Mouse (Mus musculus) midbrain, embryonic 11.5 days (tissue): ENCODE measurements around the gene Tex13c2. TPM values are rescaled to one million over a fixed set of nuclear protein-coding genes. Genes with fewer than 3 reads are reported as not detected.

Experiments used
- ATAC-seq: fragments of 200-750 bp; cut with Nextera tagmentation; 2 replicates; pipeline ENCODE4 v1.8.0; 2017; ENCODE audit warnings: moderate TSS enrichment, moderate library complexity; ENCODE audit not compliant: low FRiP score
- DNase-seq: peaks from one replicate; pipeline ENCODE4 v3.0.0; 2015; ENCODE audit warnings: low spot score; ENCODE audit errors: missing footprints
- H3K27ac ChIP-seq: fragments of 300-500 bp; sonication (generic); 2 replicates; pipeline ENCODE4 v1.5.1; 2014; ENCODE audit warnings: low read depth, low read length
- H3K27me3 ChIP-seq: fragments of 300-500 bp; sonication (generic); 2 replicates; pipeline ENCODE4 v1.6.1; 2014; ENCODE audit warnings: mild to moderate bottlenecking, low read length, moderate library complexity, mixed read lengths; ENCODE audit not compliant: control insufficient read depth, insufficient read depth
- H3K36me3 ChIP-seq: fragments of 300-500 bp; sonication (generic); 2 replicates; pipeline ENCODE4 v1.6.1; 2014; ENCODE audit warnings: mild to moderate bottlenecking, low read length, moderate library complexity, mixed read lengths; ENCODE audit not compliant: control insufficient read depth, insufficient read depth
- H3K4me1 ChIP-seq: fragments of 300-500 bp; sonication (generic); 2 replicates; pipeline ENCODE4 v1.6.1; 2014; ENCODE audit warnings: low read length; ENCODE audit not compliant: control insufficient read depth, insufficient read depth
- H3K4me2 ChIP-seq: fragments of 300-500 bp; sonication (generic); 2 replicates; pipeline ENCODE4 v1.6.1; 2014; ENCODE audit warnings: mild to moderate bottlenecking, moderate library complexity
- H3K4me3 ChIP-seq: fragments of 300-500 bp; sonication (generic); 2 replicates; pipeline ENCODE4 v1.5.1; 2014; ENCODE audit warnings: low read depth, low read length
- H3K9ac ChIP-seq: fragments of 300-500 bp; sonication (generic); 2 replicates; pipeline ENCODE4 v1.6.1; 2014; ENCODE audit warnings: low read length
- H3K9me3 ChIP-seq: fragments of 300-500 bp; sonication (generic); 2 replicates; pipeline ENCODE4 v1.6.1; 2016; ENCODE audit warnings: low read length; ENCODE audit not compliant: control insufficient read depth
- WGBS: fragments of 180-500 bp; shearing (Covaris S2); extraction: QIAGEN DNeasy Blood & Tissue Kit; methylation state at CpG from one replicate; pipeline ENCODE4 v1.1.7; 2014; 5-methylcytosine and 5-hydroxymethylcytosine counted together
- polyA plus RNA-seq: library from polyadenylated mRNA; unstranded; fragments of >200 nt; fragmentation: Nextera tagmentation; extraction: Ambion mirVana; gene quantifications from 2 replicates; pipeline ENCODE4 v1.2.1, GENCODE M21; 2014

The Tex13c2 gene
- not detected in 2 replicates for polyA plus RNA-seq

- no peak for ATAC-seq
- WGBS, result 91% methylated on average over 16 of the region's 16 CpGs
- no peaks in the 10 kb centered on the region for H3K27me3 ChIP-seq
These were observed at the start of gene Tex13c2 for GRCm38 (mm10) chrX:42489446-42489845. Gene Tex13c2 (plus strand): TSS chrX:42489691.

DNA sequence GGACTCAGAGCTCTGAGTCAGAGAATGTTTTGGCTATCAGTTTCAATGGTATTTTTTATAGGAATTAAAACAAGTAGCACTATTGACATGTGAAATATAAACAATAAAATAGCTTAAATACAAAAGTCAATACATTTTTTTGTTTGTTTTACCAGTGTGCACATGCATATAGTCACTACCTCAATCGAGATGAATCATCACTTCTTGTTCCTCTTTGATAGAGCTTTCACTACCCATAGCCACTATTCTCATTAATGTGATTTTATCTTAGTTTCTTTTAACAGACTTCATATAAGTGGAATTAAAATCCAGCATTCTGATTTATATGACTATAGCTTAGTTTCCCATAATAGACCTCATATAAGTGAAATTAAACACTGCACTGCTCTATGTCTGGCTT is 39.2 kb upstream of the Tex13c2 start:
- H3K9ac ChIP-seq, result no peak overlapping the region
- DNase-seq, result no peak
- no peak overlapping the region for H3K4me3 ChIP-seq
- no peak for ATAC-seq
- H3K27me3 ChIP-seq, result no peaks in the 10 kb centered on the region
- H3K9me3 ChIP-seq, result no peaks in the 10 kb centered on the region
- H3K36me3 ChIP-seq, result no peaks in the 10 kb centered on the region
- no peak overlapping the region for H3K4me2 ChIP-seq
- no peak overlapping the region for H3K27ac ChIP-seq
- WGBS, result 86% methylated on average over 1 of the region's 1 CpGs
- no peaks in the 10 kb centered on the region for H3K4me1 ChIP-seq

More at GRCm38 (mm10) chrX:42489446-42489845, at the start of gene Tex13c2:
- H3K9ac ChIP-seq, result no peak within 1 kb of the TSS
- no peak for DNase-seq
- H3K4me3 ChIP-seq, result no peak within 1 kb of the TSS
- peaks cover 4% of the 10 kb centered on the region; the same call in 1 of the 2 replicates for H3K9me3 ChIP-seq
- H3K27ac ChIP-seq, result no peak within 1 kb of the TSS
- no peak within 1 kb of the TSS for H3K4me2 ChIP-seq
- no peaks in the 10 kb centered on the region for H3K4me1 ChIP-seq
- no peaks in the 10 kb centered on the region for H3K36me3 ChIP-seq

DNA sequence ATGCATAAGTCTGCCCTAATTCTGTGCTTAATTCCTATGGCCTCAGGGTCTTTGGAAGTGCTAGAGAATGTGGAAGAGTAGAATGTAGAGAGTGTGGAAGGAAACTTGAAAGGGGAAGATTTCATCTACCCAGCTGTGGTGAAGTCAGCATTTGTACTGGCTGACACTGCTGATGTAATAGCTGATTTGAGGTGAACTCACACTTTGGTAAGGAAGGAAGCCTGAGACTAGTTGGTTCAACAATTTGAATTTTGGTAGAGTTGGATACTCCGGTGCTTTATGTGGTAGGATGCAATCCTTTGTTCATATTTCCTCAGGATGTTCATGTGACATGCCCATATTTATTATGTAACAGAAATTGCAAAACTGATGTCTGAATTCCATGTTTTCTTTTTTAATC is 36.5 kb upstream of the Tex13c2 start:
- Histone ChIP-seq H3K27me3 (no peaks in the 10 kb centered on the region), H3K9me3 (no peaks in the 10 kb centered on the region), H3K36me3 (no peaks in the 10 kb centered on the region), H3K27ac (no peak overlapping the region), H3K4me3 (no peak overlapping the region), H3K4me1 (no peaks in the 10 kb centered on the region), H3K4me2 (no peak overlapping the region), H3K9ac (no peak overlapping the region)
- 96% methylated on average over 1 of the region's 1 CpGs for WGBS
- DNase-seq (no peak), ATAC-seq (no peak)

DNA sequence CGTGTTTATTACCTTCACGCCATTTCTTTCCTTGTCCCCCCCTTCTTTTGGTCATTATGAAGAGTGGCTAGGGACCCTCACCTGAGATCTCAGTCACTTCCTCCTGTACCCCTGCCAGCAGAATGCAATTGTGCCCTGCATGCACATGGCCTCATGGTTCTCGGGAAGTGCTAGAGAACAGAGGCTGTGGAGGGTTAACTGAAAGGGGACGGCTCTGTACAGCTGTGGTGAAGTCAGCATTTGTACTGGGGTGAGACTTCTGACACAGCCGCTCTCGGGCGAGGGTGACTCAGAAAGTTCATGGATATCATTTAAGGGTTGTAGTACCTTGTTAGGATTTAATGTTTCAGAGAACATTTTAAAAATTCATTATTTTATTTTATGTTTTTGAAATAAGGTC is 35.0 kb upstream of the Tex13c2 start:
- Histone ChIP-seq H3K27ac (no peak overlapping the region), H3K9me3 (no peaks in the 10 kb centered on the region), H3K9ac (no peak overlapping the region), H3K4me3 (no peak overlapping the region), H3K36me3 (no peaks in the 10 kb centered on the region), H3K27me3 (no peaks in the 10 kb centered on the region), H3K4me1 (no peaks in the 10 kb centered on the region), H3K4me2 (no peak overlapping the region)
- DNase-seq, result no peak
- WGBS, result 73% methylated on average over 7 of the region's 7 CpGs
- no peak for ATAC-seq

DNA sequence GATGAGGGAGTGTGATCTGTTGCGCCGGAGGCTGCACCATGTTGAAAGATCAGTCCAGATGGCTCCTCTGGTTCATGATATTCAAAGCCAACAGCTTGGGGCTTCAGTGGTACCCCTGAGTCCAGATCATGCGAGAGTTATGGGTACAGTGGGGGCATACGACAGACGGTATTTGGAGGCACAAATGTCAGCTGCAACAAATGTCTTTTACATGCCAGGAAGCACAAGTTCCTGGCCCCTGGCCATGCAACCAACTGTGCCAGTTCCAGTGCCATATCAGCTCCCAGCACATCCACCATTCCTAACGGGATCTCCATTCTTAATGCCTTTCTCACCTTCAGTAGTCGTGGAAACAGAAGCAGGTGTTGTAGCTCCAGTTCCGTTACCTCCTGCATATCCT is 845 bp downstream of the Tex13c2 start:
- WGBS, result 94% methylated on average over 8 of the region's 8 CpGs

DNA sequence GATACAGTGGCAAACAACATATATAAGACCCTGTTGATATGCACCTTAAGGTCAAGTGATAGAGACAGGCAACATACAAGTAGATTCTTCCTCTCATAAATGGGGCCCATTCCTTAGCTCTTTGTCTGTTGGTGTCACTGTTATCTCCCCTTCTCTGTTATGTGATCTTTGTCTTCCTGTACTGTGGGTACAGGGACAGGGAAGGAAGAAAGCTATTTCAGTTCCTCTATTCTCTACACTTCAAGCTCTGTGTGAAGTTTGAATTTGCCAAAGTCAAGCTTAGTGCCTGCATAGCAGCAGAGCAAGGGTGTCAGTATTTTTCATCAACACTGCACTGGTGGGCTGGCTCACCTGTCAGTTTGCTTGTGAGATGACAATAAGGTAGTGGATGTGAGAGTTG is 11.0 kb downstream of the Tex13c2 start:
- Histone ChIP-seq H3K9ac (no peak overlapping the region), H3K36me3 (no peaks in the 10 kb centered on the region), H3K9me3 (no peaks in the 10 kb centered on the region), H3K27me3 (no peaks in the 10 kb centered on the region), H3K4me3 (no peak overlapping the region), H3K4me1 (no peaks in the 10 kb centered on the region), H3K4me2 (no peak overlapping the region), H3K27ac (no peak overlapping the region)
- ATAC-seq, result no peak
- no peak for DNase-seq

More for the DNA sequence above, 845 bp downstream of the Tex13c2 start:
- DNase-seq (no peak), ATAC-seq (no peak)
- H3K9ac ChIP-seq, result no peak overlapping the region
- H3K4me3 ChIP-seq, result no peak overlapping the region
- no peaks in the 10 kb centered on the region for H3K4me1 ChIP-seq
- no peaks in the 10 kb centered on the region for H3K36me3 ChIP-seq
- H3K4me2 ChIP-seq, result no peak overlapping the region
- H3K9me3 ChIP-seq, result peaks cover 4% of the 10 kb centered on the region; the same call in 1 of the 2 replicates
- H3K27ac ChIP-seq, result no peak overlapping the region
- no peaks in the 10 kb centered on the region for H3K27me3 ChIP-seq

- ATAC-seq (no peak), DNase-seq (no peak)
- Histone ChIP-seq H3K9ac (no peak within 1 kb of the TSS), H3K27ac (no peak within 1 kb of the TSS), H3K27me3 (no peaks in the 10 kb centered on the region), H3K4me2 (no peak within 1 kb of the TSS), H3K36me3 (no peaks in the 10 kb centered on the region), H3K9me3 (no peaks in the 10 kb centered on the region), H3K4me1 (no peaks in the 10 kb centered on the region), H3K4me3 (no peak within 1 kb of the TSS)
- 76% methylated on average over 13 of the region's 13 CpGs for WGBS
These were observed 13.0 kb downstream of the Tex13c2 start, which contains the start of gene Sh2d1a for GRCm38 (mm10) chrX:42502291-42503043. Gene Sh2d1a (plus strand): TSS chrX:42502453.

- no peak overlapping the region for H3K4me3 ChIP-seq
- no peaks in the 10 kb centered on the region for H3K4me1 ChIP-seq
- H3K4me2 ChIP-seq, result no peak overlapping the region
- no peak overlapping the region for H3K9ac ChIP-seq
- H3K9me3 ChIP-seq, result no peaks in the 10 kb centered on the region
- H3K27me3 ChIP-seq, result no peaks in the 10 kb centered on the region
- no peak overlapping the region for H3K27ac ChIP-seq
- WGBS, result 89% methylated on average over 2 of the region's 2 CpGs
- no peak for ATAC-seq
- no peak for DNase-seq
- H3K36me3 ChIP-seq, result no peaks in the 10 kb centered on the region
These were observed 21.6 kb downstream of the Tex13c2 start for GRCm38 (mm10) chrX:42511105-42511504.

- no peaks in the 10 kb centered on the region for H3K36me3 ChIP-seq
- no peak overlapping the region for H3K27ac ChIP-seq
- H3K4me3 ChIP-seq, result no peak overlapping the region
- H3K9me3 ChIP-seq, result no peaks in the 10 kb centered on the region
- no peak overlapping the region for H3K4me2 ChIP-seq
- no peaks in the 10 kb centered on the region for H3K4me1 ChIP-seq
- ATAC-seq (no peak), DNase-seq (no peak)
- no peaks in the 10 kb centered on the region for H3K27me3 ChIP-seq
- H3K9ac ChIP-seq, result no peak overlapping the region
These were observed 23.1 kb downstream of the Tex13c2 start for GRCm38 (mm10) chrX:42512567-42512966.
